Mouse (Mus musculus) olfactory bulb, adult 2 months (tissue): ENCODE results near the gene Hapln1. TPM values are rescaled to one million over a fixed set of nuclear protein-coding genes. Genes with fewer than 3 reads are reported as not detected.

Experiments
- H3K27ac ChIP-seq: fragments of 200-500 bp; 2 replicates; pipeline ENCODE4 v1.5.1; 2012; ENCODE audit warnings: low read depth, low read length; ENCODE audit not compliant: insufficient read depth
- H3K4me1 ChIP-seq: fragments of 200-500 bp; 2 replicates; pipeline ENCODE4 v1.6.1; 2012; ENCODE audit warnings: low read length; ENCODE audit not compliant: control insufficient read depth, insufficient read depth
- H3K4me3 ChIP-seq: fragments of 200-500 bp; 2 replicates; pipeline ENCODE4 v1.5.1; 2012; ENCODE audit warnings: mild to moderate bottlenecking, low read depth, low read length, moderate library complexity; ENCODE audit not compliant: insufficient read depth
- CTCF ChIP-seq: fragments of 200-500 bp; IDR thresholded peaks from 2 replicates; pipeline ENCODE4 v1.5.1; 2012; ENCODE audit warnings: low read depth, mild to moderate bottlenecking, low read length, moderate library complexity; ENCODE audit not compliant: insufficient read depth
- POLR2A ChIP-seq: fragments of 200-500 bp; IDR thresholded peaks from 2 replicates; pipeline ENCODE4 v1.6.1; 2012; ENCODE audit warnings: mild to moderate bottlenecking, low read depth, low read length, moderate library complexity; ENCODE audit not compliant: insufficient read depth
- WGBS: fragments of 180-500 bp; shearing (Covaris S2); methylation state at CpG from one replicate; pipeline ENCODE4 v1.1.7; 2018; 5-methylcytosine and 5-hydroxymethylcytosine counted together
- polyA plus RNA-seq: library from polyadenylated mRNA; stranded (reverse); fragments of >200 nt; gene quantifications from 2 replicates; pipeline ENCODE4 v1.2.4, GENCODE M21; 2012; ENCODE audit warnings: low replicate concordance; ENCODE audit not compliant: missing spikeins, insufficient read depth, insufficient read length

Gene Hapln1
- polyA plus RNA-seq: not detected in 2 replicates

GRCm38 (mm10) chr13:89539205-89539886 lies at the start of gene Hapln1:
Gene Hapln1 (plus strand): TSS chr13:89539796.
- no peak within 1 kb of the TSS for H3K27ac ChIP-seq
- H3K4me1 ChIP-seq: peaks cover 8% of the 10 kb centered on the region
- TF ChIP-seq CTCF (no peak), POLR2A (no peak)
- WGBS: 1% methylated on average over 29 of the region's 29 CpGs
- H3K4me3 ChIP-seq: peak within 1 kb of the TSS; percentile 75

- Histone ChIP-seq H3K4me3 (no peak overlapping the region), H3K4me1 (no peaks in the 10 kb centered on the region), H3K27ac (no peak overlapping the region)
- TF ChIP-seq CTCF (no peak), POLR2A (no peak)
These were observed 46.4 kb upstream of the Hapln1 start for GRCm38 (mm10) chr13:89493169-89493568.

GRCm38 (mm10) chr13:89493678-89494077 lies 45.9 kb upstream of the Hapln1 start:
- 79% methylated on average over 6 of the region's 6 CpGs for WGBS
- Histone ChIP-seq H3K4me1 (no peaks in the 10 kb centered on the region), H3K4me3 (no peak overlapping the region), H3K27ac (no peak overlapping the region)
- TF ChIP-seq POLR2A (no peak), CTCF (no peak)

- 91% methylated on average over 2 of the region's 2 CpGs for WGBS
These were observed 43.0 kb upstream of the Hapln1 start for GRCm38 (mm10) chr13:89496569-89496968.

GRCm38 (mm10) chr13:89499419-89499818 lies 40.2 kb upstream of the Hapln1 start:
- 35% methylated on average over 1 of the region's 1 CpGs for WGBS
- no peak overlapping the region for H3K27ac ChIP-seq
- TF ChIP-seq CTCF (no peak), POLR2A (no peak)
- no peaks in the 10 kb centered on the region for H3K4me1 ChIP-seq
- H3K4me3 ChIP-seq: no peak overlapping the region

More at GRCm38 (mm10) chr13:89496569-89496968, 43.0 kb upstream of the Hapln1 start:
- Histone ChIP-seq H3K27ac (no peak overlapping the region), H3K4me3 (no peak overlapping the region), H3K4me1 (no peaks in the 10 kb centered on the region)
- TF ChIP-seq POLR2A (no peak), CTCF (no peak)

GRCm38 (mm10) chr13:89521507-89521908 lies 18.1 kb upstream of the Hapln1 start:
- Histone ChIP-seq H3K4me1 (no peaks in the 10 kb centered on the region), H3K27ac (no peak overlapping the region), H3K4me3 (no peak overlapping the region)
- TF ChIP-seq POLR2A: no peak
- TF ChIP-seq CTCF: no peak

GRCm38 (mm10) chr13:89528716-89529115 lies 10.9 kb upstream of the Hapln1 start:
- no peak overlapping the region for H3K4me3 ChIP-seq
- 64% methylated on average over 1 of the region's 1 CpGs for WGBS
- TF ChIP-seq CTCF: no peak
- no peak for TF ChIP-seq POLR2A
- H3K27ac ChIP-seq: no peak overlapping the region
- H3K4me1 ChIP-seq: no peaks in the 10 kb centered on the region

- H3K4me1 ChIP-seq: no peaks in the 10 kb centered on the region
- no peak overlapping the region for H3K27ac ChIP-seq
- no peak overlapping the region for H3K4me3 ChIP-seq
- WGBS: 94% methylated on average over 2 of the region's 2 CpGs
- TF ChIP-seq POLR2A: no peak
- no peak for TF ChIP-seq CTCF
These were observed 9.2 kb upstream of the Hapln1 start for GRCm38 (mm10) chr13:89530386-89530785.

- Histone ChIP-seq H3K27ac (no peak overlapping the region), H3K4me1 (peaks cover 8% of the 10 kb centered on the region), H3K4me3 (no peak overlapping the region)
- no peak for TF ChIP-seq CTCF
- no peak for TF ChIP-seq POLR2A
- WGBS: 39% methylated on average over 11 of the region's 11 CpGs
These were observed 280 bp downstream of the Hapln1 start for GRCm38 (mm10) chr13:89539887-89540264.
